Mouse (Mus musculus): ENCODE results near the gene Sh3gl1. TPM values are rescaled to one million over a fixed set of nuclear protein-coding genes. Genes with fewer than 3 reads are reported as not detected.

Sh3gl1 gene
- total RNA-seq, 2 experiments from 2014 or later = 37.8 to 38.5 TPM

DNA sequence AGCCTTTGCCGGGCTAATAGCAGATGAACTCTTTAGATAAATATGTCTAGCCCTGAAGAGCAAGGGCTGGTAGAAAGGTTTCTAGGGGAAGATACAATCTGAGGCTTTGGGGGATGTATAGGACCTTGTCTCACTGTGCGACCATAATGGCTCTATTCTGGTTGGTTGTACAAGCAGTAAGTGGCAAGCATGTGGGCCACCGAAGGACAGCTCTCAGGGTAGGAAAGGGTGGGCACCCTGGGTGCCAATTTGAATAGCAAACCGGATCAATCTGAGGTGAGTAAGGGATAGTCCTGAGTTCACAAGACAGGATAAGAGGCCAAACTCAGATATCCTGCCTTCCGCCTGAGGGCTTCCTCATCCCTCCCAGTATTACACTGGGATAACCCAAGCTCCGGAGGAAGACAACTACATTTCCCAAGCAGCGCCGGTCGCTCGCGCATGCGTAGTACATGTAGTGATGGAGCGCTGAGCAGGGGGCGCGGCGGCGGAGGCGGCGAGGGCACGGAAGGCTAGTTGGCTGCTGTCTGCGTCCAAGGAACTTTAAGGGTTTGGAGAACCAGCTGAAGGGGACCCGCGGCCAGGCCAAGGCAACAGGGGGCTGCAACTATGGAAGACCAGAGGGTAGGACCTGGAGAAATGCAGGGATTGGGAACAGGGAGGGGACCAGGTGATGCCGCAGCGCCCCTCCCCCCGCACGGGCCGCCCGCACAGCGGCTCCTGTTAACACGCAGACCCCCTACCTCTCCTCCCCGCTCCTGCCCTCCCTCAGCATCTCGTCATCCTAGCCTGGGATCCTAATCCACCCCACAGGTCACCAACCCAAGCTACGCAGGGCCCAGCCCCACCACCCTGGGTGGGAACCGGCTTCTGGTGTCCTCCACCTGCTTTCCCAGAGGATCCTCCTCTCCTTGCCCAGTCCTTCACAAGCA, 50.1 kb downstream of the Sh3gl1 start, which contains the start of gene Fsd1:
TSS of gene Fsd1 (plus strand) at position 480 of the 932 bp plus-strand sequence.
- peak; percentile 63 for DNase-seq

DNA sequence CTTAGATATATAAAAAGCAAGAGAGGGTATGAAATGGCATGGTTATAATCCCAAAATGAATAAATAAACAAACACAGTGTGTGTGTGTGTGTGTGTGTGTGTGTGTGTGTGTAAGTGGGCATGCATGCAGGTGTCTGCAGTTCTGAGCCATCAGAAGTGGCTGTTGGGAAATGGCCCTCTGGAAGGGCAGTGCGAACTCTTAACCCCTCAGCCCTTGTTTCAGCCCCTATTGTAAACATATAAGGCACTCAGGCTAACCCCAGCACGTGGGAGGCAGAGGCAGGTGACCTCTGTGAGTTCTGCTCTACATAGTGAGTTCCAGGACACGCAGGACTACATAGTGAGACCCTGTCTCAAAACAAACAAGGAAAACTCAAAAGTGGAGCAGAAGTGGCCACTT, 59.1 kb downstream of the Sh3gl1 start:
- no peak for DNase-seq

DNA sequence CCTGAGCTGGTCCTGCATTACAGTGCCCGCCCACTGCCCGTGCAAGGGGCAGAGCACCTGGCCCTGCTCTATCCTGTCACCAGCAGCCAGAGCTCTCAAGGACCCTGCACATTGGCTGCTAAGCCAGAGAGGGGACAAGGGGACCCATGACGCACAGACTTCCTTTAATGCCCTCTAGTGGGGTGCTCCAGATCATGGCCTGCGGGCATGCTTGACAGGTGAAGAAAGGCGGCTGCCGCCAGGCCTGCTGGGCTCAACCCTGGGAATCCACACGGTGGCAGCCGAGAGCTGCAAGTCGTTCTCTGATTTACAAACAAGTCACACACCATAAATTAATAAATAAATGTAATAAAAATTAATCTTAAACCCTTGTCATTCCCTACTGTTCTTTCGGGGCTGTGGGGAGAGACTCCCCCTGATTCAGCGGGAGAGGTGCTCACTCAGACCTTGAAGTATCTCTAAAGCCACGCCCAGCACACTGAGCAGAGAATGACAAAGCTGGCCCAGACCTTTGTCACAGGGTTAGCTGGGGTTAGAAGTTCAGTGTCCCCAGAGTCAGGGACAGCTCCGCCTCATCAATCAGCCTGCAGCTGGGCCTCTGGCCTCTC, 60.1 kb downstream of the Sh3gl1 start:
- DNase-seq = peak; percentile 89

DNA sequence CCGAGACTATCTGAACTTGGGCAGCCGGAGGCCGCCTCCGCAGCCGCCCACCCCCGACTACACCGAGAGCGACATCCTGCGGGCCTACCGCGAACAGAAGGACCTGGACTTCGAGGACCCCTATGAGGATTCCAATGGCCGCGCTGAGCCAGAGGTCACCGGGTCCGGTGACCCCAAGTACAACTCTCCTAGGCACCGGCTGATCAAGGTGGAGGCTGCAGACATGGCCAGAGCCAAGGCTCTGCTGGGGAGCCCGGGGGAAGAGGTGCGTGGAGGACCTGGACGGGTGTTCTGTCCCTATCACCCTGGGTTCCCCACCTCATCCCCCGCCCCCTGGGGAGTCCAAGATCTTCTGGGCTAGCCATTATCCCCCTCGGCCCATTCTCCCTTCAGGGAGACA, 65.0 kb downstream of the Sh3gl1 start:
- no peak for DNase-seq

DNA sequence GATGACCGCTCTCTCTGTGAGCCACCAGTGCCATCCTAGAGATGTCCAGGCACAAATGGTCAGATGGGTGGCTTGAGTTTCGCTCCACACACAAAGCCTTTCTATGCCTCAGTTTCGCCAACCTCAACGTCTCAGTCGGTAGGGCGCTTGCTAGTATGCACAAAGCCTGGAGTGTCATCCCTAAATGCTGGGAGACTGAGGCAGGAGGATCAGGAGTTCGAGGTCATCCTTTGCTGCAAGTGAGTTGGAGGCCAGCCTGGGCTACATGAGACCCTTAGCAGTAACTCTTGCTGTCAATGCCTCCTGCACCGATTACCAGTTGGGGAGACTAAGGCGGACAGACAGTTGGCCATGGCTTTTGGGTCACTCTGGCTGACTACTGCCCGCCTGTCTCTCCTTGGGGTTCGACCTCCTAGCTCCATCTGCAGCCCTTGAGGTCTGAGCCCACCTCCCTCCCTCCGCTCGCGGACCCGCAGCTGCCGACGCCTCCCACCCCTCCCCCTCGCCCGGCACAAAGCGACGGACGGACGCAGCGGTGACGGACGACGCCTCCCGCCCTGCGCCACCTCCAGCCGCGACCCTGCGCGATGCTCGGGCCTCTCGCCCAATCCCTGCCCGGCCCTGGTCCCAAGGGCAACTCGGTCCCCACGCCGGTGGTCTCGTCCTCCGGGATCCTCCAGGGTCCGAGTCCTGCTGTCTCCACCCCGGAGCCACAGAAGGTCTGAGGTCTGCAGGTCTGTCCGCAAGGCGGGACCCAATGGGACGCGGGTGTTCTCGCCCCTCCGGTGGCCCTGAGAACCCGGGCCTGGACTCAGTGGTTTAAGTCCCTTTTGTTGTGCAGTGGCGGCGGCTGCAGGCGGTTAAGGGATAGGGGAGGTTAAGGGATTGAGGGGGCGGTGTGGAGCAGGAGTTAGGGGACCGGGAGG, 66.2 kb downstream of the Sh3gl1 start, which contains the start of gene Shd:
TSS of gene Shd (plus strand) at position 502 of the 926 bp plus-strand sequence.
- peak; percentile 50 for DNase-seq

DNA sequence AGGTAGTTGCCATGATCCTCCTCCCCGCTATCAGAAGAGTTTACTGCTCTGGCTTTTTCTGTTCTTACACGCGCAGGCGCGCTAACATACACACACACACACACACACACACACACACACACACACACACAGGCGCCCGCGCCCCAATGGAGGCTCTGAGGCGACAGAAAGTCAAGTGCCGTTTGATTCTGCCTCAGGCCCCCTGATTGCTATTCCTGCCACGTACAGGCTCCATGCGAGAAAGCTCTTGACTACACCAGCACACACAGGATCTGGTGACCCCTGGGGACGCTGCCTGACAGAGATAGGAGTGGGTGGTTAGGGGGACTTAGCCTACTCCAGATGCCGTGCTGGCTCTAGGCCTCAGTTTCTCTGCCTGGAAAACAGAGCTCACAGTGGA, 66.9 kb downstream of the Sh3gl1 start:
- DNase-seq = peak; percentile 36

DNA sequence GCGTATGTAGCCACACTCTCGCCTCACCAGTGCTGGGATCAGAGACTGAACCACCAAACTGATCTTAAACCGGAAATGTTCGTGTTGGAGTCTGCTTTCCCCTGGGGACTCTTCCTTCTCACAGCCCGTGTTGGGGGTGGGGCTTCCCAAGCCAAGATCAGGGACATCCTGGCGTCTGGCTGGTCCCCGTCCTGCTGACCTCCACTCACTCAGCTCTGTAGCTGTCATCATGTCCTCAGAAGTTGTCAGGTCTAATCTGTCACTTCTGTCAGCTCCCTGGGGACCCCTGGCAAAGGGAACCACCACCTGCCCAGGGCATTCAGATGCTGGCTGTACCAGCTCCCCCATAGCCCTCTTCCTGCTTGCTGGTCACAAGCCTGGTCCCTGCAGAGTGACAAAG, 68.2 kb downstream of the Sh3gl1 start:
- DNase-seq = peak; percentile 62

DNA sequence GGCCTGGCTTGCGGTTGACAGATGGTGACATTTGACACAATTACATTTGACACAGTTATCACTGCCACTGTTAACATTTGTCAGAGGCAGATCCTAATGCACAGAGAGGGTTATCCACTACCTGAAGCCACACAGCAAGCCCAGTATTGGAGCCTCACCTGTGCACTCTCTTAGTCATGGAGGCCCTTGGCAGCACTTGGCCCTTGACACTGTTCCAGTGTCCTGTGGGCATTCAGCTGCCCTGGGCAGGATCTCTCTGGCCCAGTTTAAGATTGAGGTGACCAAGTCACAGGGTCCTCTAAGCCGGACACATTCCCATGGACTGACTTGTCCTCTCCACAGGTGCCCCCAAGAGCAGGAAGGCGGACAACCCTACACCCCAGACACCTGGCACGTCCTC, 69.2 kb downstream of the Sh3gl1 start:
- DNase-seq = no peak

Other genes starting within 250 kb of the Sh3gl1 start
- gene Zfp119a, start 157.7 kb downstream of the Sh3gl1 start, total RNA-seq (2021) = 1 to 10 TPM; 5.8 TPM
- gene Zfp959, start 144.5 kb downstream of the Sh3gl1 start, total RNA-seq (2021) = 1 to 10 TPM; 5.1 to 5.6 TPM
- gene Zfp119b, start 87.1 kb downstream of the Sh3gl1 start, total RNA-seq (2021) = 1 to 10 TPM; 3.3 to 4.0 TPM
- gene Ebi3, start 84.0 kb downstream of the Sh3gl1 start, total RNA-seq (2021) = under 1 TPM; 0.61 to 0.71 TPM
- 10 to 100 TPM; 14.8 to 14.9 TPM for gene Yju2, start 77.5 kb downstream of the Sh3gl1 start, total RNA-seq (2021)
- 1 to 10 TPM; 3.7 to 4.6 TPM for gene Shd, start 66.2 kb downstream of the Sh3gl1 start, total RNA-seq (2021)
- 1 to 10 TPM in 1 of 2 experiments, under 1 TPM in 1; 0.34 to 1.5 TPM for gene Fsd1, start 50.1 kb downstream of the Sh3gl1 start, total RNA-seq (2021)
- gene Stap2, start 31.1 kb downstream of the Sh3gl1 start, total RNA-seq (2021) = 10 to 100 TPM; 13.3 to 15.2 TPM
- 10 to 100 TPM; 42.7 to 44.7 TPM for gene Mpnd, start 30.9 kb downstream of the Sh3gl1 start, total RNA-seq (2021)
- 10 to 100 TPM; 13.3 to 14.8 TPM for gene Chaf1a, start 3.8 kb upstream of the Sh3gl1 start, total RNA-seq (2021)
- 10 to 100 TPM; 50.8 to 57.5 TPM for gene Ubxn6, start 38.4 kb upstream of the Sh3gl1 start, total RNA-seq (2021)
- 10 to 100 TPM; 52.8 to 55.9 TPM for gene Hdgfl2, start 43.0 kb upstream of the Sh3gl1 start, total RNA-seq (2021)
- 10 to 100 TPM; 71.5 to 79.8 TPM for gene Plin4, start 73.2 kb upstream of the Sh3gl1 start, total RNA-seq (2021)
- 10 to 100 TPM; 61.6 to 67.6 TPM for gene Plin5, start 81.0 kb upstream of the Sh3gl1 start, total RNA-seq (2021)
- 1 to 10 TPM; 5.2 TPM for gene Lrg1, start 85.4 kb upstream of the Sh3gl1 start, total RNA-seq (2021)
- gene Sema6b, start 103.7 kb upstream of the Sh3gl1 start, total RNA-seq (2021) = 1 to 10 TPM; 6.3 to 7.2 TPM
- 1 to 10 TPM; 5.9 to 6.0 TPM for gene Tnfaip8l1, start 125.8 kb upstream of the Sh3gl1 start, total RNA-seq (2021)
- 10 to 100 TPM; 43.4 to 48.8 TPM for gene Mydgf, start 147.3 kb upstream of the Sh3gl1 start, total RNA-seq (2021)
- gene Dpp9, start 182.3 kb upstream of the Sh3gl1 start, total RNA-seq (2021) = 10 to 100 TPM; 29.1 to 31.2 TPM
- gene Fem1a, start 220.2 kb upstream of the Sh3gl1 start, total RNA-seq (2021) = 10 to 100 TPM; 69.6 to 73.8 TPM
- 10 to 100 TPM; 10.3 to 10.8 TPM for gene Ticam1, start 240.2 kb upstream of the Sh3gl1 start, total RNA-seq (2021)